Mouse (Mus musculus): ENCODE measurements around the gene Atraid. TPM values are rescaled to one million over a fixed set of nuclear protein-coding genes. Genes with fewer than 3 reads are reported as not detected.
"Not testable (repeated sequence)": the region's sequence is repeated elsewhere in the genome, so short reads cannot be mapped to it uniquely, and the experiment has no call there.

The Atraid gene
- polyA plus RNA-seq, 1 experiment from 2014 or later = 227 TPM

GRCm38 (mm10) chr5:31012737-31013136 is 35.4 kb upstream of the Atraid start:
- H3K36me3 ChIP-seq (ENCODE audit: control insufficient read depth, insufficient read depth) = no peaks in the 10 kb centered on the region
- WGBS = 69% methylated on average over 3 of the region's 3 CpGs
- no peaks in the 10 kb centered on the region for H3K27me3 ChIP-seq (replicated peaks; ENCODE audit: control insufficient read depth, insufficient read depth, low read length)
- no peaks in the 10 kb centered on the region for H3K9me3 ChIP-seq (ENCODE audit: control insufficient read depth)
- H3K4me3 ChIP-seq (ENCODE audit: low read depth, low read length) = no peak overlapping the region
- H3K4me1 ChIP-seq (replicated peaks; ENCODE audit: control insufficient read depth, insufficient read depth, low read length) = no peaks in the 10 kb centered on the region
- H3K4me2 ChIP-seq (replicated peaks; ENCODE audit: low read depth) = no peak overlapping the region
- ATAC-seq = no peak
- H3K27ac ChIP-seq (ENCODE audit: low read depth, low read length) = no peak overlapping the region
- H3K9ac ChIP-seq (ENCODE audit: low read depth, low read length) = no peak overlapping the region
- no peak for TF ChIP-seq CTCF (IDR thresholded peaks at IDR 0.05; ENCODE audit: low read depth)

- H3K4me1 ChIP-seq (replicated peaks; ENCODE audit: control insufficient read depth, insufficient read depth, low read length) = no peaks in the 10 kb centered on the region
- no peaks in the 10 kb centered on the region for H3K36me3 ChIP-seq (ENCODE audit: control insufficient read depth, insufficient read depth)
- no peak for TF ChIP-seq CTCF (IDR thresholded peaks at IDR 0.05; ENCODE audit: low read depth)
- H3K27me3 ChIP-seq (replicated peaks; ENCODE audit: control insufficient read depth, insufficient read depth, low read length) = no peaks in the 10 kb centered on the region
- H3K27ac ChIP-seq (ENCODE audit: low read depth, low read length) = no peak overlapping the region
- H3K4me3 ChIP-seq (ENCODE audit: low read depth, low read length) = no peak overlapping the region
- no peak for ATAC-seq
- H3K9ac ChIP-seq (ENCODE audit: low read depth, low read length) = no peak overlapping the region
- 16% methylated on average over 2 of the region's 2 CpGs for WGBS
- H3K9me3 ChIP-seq (ENCODE audit: control insufficient read depth) = no peaks in the 10 kb centered on the region
- no peak overlapping the region for H3K4me2 ChIP-seq (replicated peaks; ENCODE audit: low read depth)
These were observed 32.2 kb upstream of the Atraid start for GRCm38 (mm10) chr5:31015913-31016312.

- WGBS = 81% methylated on average over 4 of the region's 5 CpGs
These were observed 26.3 kb upstream of the Atraid start for GRCm38 (mm10) chr5:31021790-31022189.

GRCm38 (mm10) chr5:31022690-31023089 is 25.4 kb upstream of the Atraid start:
- H3K9ac ChIP-seq (ENCODE audit: low read depth, low read length) = no peak overlapping the region
- no peak overlapping the region for H3K27ac ChIP-seq (ENCODE audit: low read depth, low read length)
- no peaks in the 10 kb centered on the region for H3K9me3 ChIP-seq (ENCODE audit: control insufficient read depth)
- no peak for ATAC-seq
- no peak for TF ChIP-seq CTCF (IDR thresholded peaks at IDR 0.05; ENCODE audit: low read depth)
- no peak overlapping the region for H3K4me3 ChIP-seq (ENCODE audit: low read depth, low read length)
- H3K4me2 ChIP-seq (replicated peaks; ENCODE audit: low read depth) = no peak overlapping the region
- no peaks in the 10 kb centered on the region for H3K4me1 ChIP-seq (replicated peaks; ENCODE audit: control insufficient read depth, insufficient read depth, low read length)
- 52% methylated on average over 1 of the region's 1 CpGs for WGBS
- H3K36me3 ChIP-seq (ENCODE audit: control insufficient read depth, insufficient read depth) = no peaks in the 10 kb centered on the region
- H3K27me3 ChIP-seq (replicated peaks; ENCODE audit: control insufficient read depth, insufficient read depth, low read length) = no peaks in the 10 kb centered on the region

More at GRCm38 (mm10) chr5:31021790-31022189, 26.3 kb upstream of the Atraid start:
- ATAC-seq; H3K4me2 ChIP-seq (replicated peaks; ENCODE audit: low read depth); H3K9ac ChIP-seq (ENCODE audit: low read depth, low read length); H3K4me1 ChIP-seq (replicated peaks; ENCODE audit: control insufficient read depth, insufficient read depth, low read length); H3K36me3 ChIP-seq (ENCODE audit: control insufficient read depth, insufficient read depth); H3K27ac ChIP-seq (ENCODE audit: low read depth, low read length); H3K4me3 ChIP-seq (ENCODE audit: low read depth, low read length); H3K27me3 ChIP-seq (replicated peaks; ENCODE audit: control insufficient read depth, insufficient read depth, low read length); H3K9me3 ChIP-seq (ENCODE audit: control insufficient read depth): not testable (repeated sequence)

GRCm38 (mm10) chr5:31023254-31023653 is 24.9 kb upstream of the Atraid start:
- ATAC-seq = no peak
- no peaks in the 10 kb centered on the region for H3K4me1 ChIP-seq (replicated peaks; ENCODE audit: control insufficient read depth, insufficient read depth, low read length)
- H3K27me3 ChIP-seq (replicated peaks; ENCODE audit: control insufficient read depth, insufficient read depth, low read length) = no peaks in the 10 kb centered on the region
- H3K27ac ChIP-seq (ENCODE audit: low read depth, low read length) = no peak overlapping the region
- no peak overlapping the region for H3K9ac ChIP-seq (ENCODE audit: low read depth, low read length)
- no peaks in the 10 kb centered on the region for H3K9me3 ChIP-seq (ENCODE audit: control insufficient read depth)
- TF ChIP-seq CTCF (IDR thresholded peaks at IDR 0.05; ENCODE audit: low read depth) = no peak
- no peak overlapping the region for H3K4me3 ChIP-seq (ENCODE audit: low read depth, low read length)
- H3K36me3 ChIP-seq (ENCODE audit: control insufficient read depth, insufficient read depth) = no peaks in the 10 kb centered on the region
- H3K4me2 ChIP-seq (replicated peaks; ENCODE audit: low read depth) = no peak overlapping the region
- WGBS = 22% methylated on average over 4 of the region's 4 CpGs

- no peaks in the 10 kb centered on the region for H3K4me1 ChIP-seq (replicated peaks; ENCODE audit: control insufficient read depth, insufficient read depth, low read length)
- ATAC-seq = no peak
- no peaks in the 10 kb centered on the region for H3K27me3 ChIP-seq (replicated peaks; ENCODE audit: control insufficient read depth, insufficient read depth, low read length)
- no peak overlapping the region for H3K4me3 ChIP-seq (ENCODE audit: low read depth, low read length)
- no peak overlapping the region for H3K4me2 ChIP-seq (replicated peaks; ENCODE audit: low read depth)
- TF ChIP-seq CTCF (IDR thresholded peaks at IDR 0.05; ENCODE audit: low read depth) = no peak
- no peak overlapping the region for H3K27ac ChIP-seq (ENCODE audit: low read depth, low read length)
- no peak overlapping the region for H3K9ac ChIP-seq (ENCODE audit: low read depth, low read length)
- H3K36me3 ChIP-seq (ENCODE audit: control insufficient read depth, insufficient read depth) = no peaks in the 10 kb centered on the region
- H3K9me3 ChIP-seq (ENCODE audit: control insufficient read depth) = no peaks in the 10 kb centered on the region
These were observed 23.5 kb upstream of the Atraid start for GRCm38 (mm10) chr5:31024641-31025040.

GRCm38 (mm10) chr5:31030926-31031325 is 17.2 kb upstream of the Atraid start:
- H3K36me3 ChIP-seq (ENCODE audit: control insufficient read depth, insufficient read depth) = no peaks in the 10 kb centered on the region; the same call in 1 of the 2 replicates
- no peak overlapping the region for H3K4me2 ChIP-seq (replicated peaks; ENCODE audit: low read depth)
- no peak overlapping the region for H3K4me3 ChIP-seq (ENCODE audit: low read depth, low read length)
- no peaks in the 10 kb centered on the region for H3K27me3 ChIP-seq (replicated peaks; ENCODE audit: control insufficient read depth, insufficient read depth, low read length)
- WGBS = 35% methylated on average over 4 of the region's 4 CpGs
- H3K9ac ChIP-seq (ENCODE audit: low read depth, low read length) = no peak overlapping the region
- H3K27ac ChIP-seq (ENCODE audit: low read depth, low read length) = no peak overlapping the region
- peak; percentile 64 for ATAC-seq
- no peaks in the 10 kb centered on the region for H3K9me3 ChIP-seq (ENCODE audit: control insufficient read depth)
- no peak for TF ChIP-seq CTCF (IDR thresholded peaks at IDR 0.05; ENCODE audit: low read depth)
- no peaks in the 10 kb centered on the region for H3K4me1 ChIP-seq (replicated peaks; ENCODE audit: control insufficient read depth, insufficient read depth, low read length)

All from intestine, postnatal 0 days (tissue).